Mouse (Mus musculus) heart, adult 2 months (tissue): ENCODE measurements around the gene Elmo1.

Experiments used
- CTCF ChIP-seq: fragments of 200-600 bp; IDR thresholded peaks from 2 replicates; pipeline ENCODE4 v1.8.1; 2022; ENCODE audit warnings: antibody characterized with exemption, mild to moderate bottlenecking, moderate library complexity
- EP300 ChIP-seq: fragments of 200-500 bp; IDR thresholded peaks from 2 replicates; pipeline ENCODE4 v1.6.1; 2011; ENCODE audit warnings: low read depth, low read length, control low read depth; ENCODE audit not compliant: insufficient read depth
- POLR2A ChIP-seq: fragments of 200-500 bp; IDR thresholded peaks from 2 replicates; pipeline ENCODE4 v1.6.1; 2011; ENCODE audit warnings: mild to moderate bottlenecking, low read depth, low read length, control low read depth; ENCODE audit not compliant: insufficient read depth

GRCm38 (mm10) chr13:20481805-20482204, 391.4 kb downstream of the Elmo1 start:
- no peak for TF ChIP-seq CTCF
- TF ChIP-seq POLR2A = no peak
- TF ChIP-seq EP300 = no peak
